Mouse (Mus musculus): ENCODE measurements around the gene Ric3. TPM values are rescaled to one million over a fixed set of nuclear protein-coding genes. Genes with fewer than 3 reads are reported as not detected.

Gene Ric3
- total and polyA plus RNA-seq, 3 experiments = 0.13 TPM; not detected in 2

GRCm38 (mm10) chr7:109114950-109115349 is 31.8 kb upstream of the Ric3 start:
- Histone ChIP-seq H3K27me3 (replicated peaks) (peaks cover 68% of the 10 kb centered on the region), H3K9ac (ENCODE audit: insufficient read depth, low read depth) (no peak overlapping the region), H3K4me1 (ENCODE audit: control insufficient read depth in 1 of 2, insufficient read depth in 2 of 2) (no peaks in the 10 kb centered on the region), H3K36me3 (replicated peaks in 1 of 2; ENCODE audit: control insufficient read depth in 1 of 2, insufficient read depth in 1 of 2, low read length in 1 of 2) (no peaks in the 10 kb centered on the region), H3K4me2 (ENCODE audit: insufficient read depth, low read depth, poor library complexity, severe bottlenecking) (no peak overlapping the region), H3K4me3 (replicated peaks in 1 of 3; ENCODE audit: low read depth in 2 of 3, low read length in 2 of 3, poor library complexity in 1 of 3) (no peak overlapping the region), H3K9me3 (replicated peaks; ENCODE audit: low read length) (no peaks in the 10 kb centered on the region), H3K79me2 (replicated peaks; ENCODE audit: control insufficient read depth, extremely low read depth, insufficient read depth, poor library complexity, severe bottlenecking) (no peaks in the 10 kb centered on the region), H3K27ac (ENCODE audit: insufficient read depth, low read depth) (no peak overlapping the region)
- DNase-seq (ENCODE audit: extremely low read depth) = no peak
- in situ Hi-C loops (cut with MboI; ENCODE audit: low pct_ligation_motif_present, low pct_unique_long_range_greater_than_20kb, low sequenced_read_pairs) (no loop called here), dilution Hi-C loops (cut with MboI; ENCODE audit: extremely low pct_ligation_motif_present, extremely low pct_unique_long_range_greater_than_20kb, low sequenced_read_pairs) (no loop called here)
- TF ChIP-seq CTCF (conservative IDR thresholded peaks at IDR 0.05 in 1 of 2, IDR thresholded peaks at IDR 0.05 in 1 of 2; ENCODE audit: low read depth in 2 of 2, low read length in 2 of 2) = no peak
- no peak for TF ChIP-seq JUND (conservative IDR thresholded peaks at IDR 0.05; ENCODE audit: low read depth, low read length)
- TF ChIP-seq PAX5 (IDR thresholded peaks at IDR 0.05; ENCODE audit: low read length) = no peak

GRCm38 (mm10) chr7:109111000-109111399 is 27.9 kb upstream of the Ric3 start:
- dilution Hi-C loops (cut with MboI; ENCODE audit: extremely low pct_ligation_motif_present, extremely low pct_unique_long_range_greater_than_20kb, low sequenced_read_pairs) = no loop called here
- DNase-seq (ENCODE audit: extremely low read depth) = no peak
- Histone ChIP-seq H3K27me3 (replicated peaks) (peaks cover 79% of the 10 kb centered on the region), H3K4me3 (replicated peaks in 1 of 3; ENCODE audit: low read depth in 2 of 3, low read length in 2 of 3, poor library complexity in 1 of 3) (no peak overlapping the region), H3K9ac (ENCODE audit: insufficient read depth, low read depth) (no peak overlapping the region), H3K4me2 (ENCODE audit: insufficient read depth, low read depth, poor library complexity, severe bottlenecking) (no peak overlapping the region), H3K4me1 (ENCODE audit: control insufficient read depth in 1 of 2, insufficient read depth in 2 of 2) (no peaks in the 10 kb centered on the region), H3K9me3 (replicated peaks; ENCODE audit: low read length) (no peaks in the 10 kb centered on the region), H3K27ac (ENCODE audit: insufficient read depth, low read depth) (no peak overlapping the region), H3K36me3 (replicated peaks in 1 of 2; ENCODE audit: control insufficient read depth in 1 of 2, insufficient read depth in 1 of 2, low read length in 1 of 2) (no peaks in the 10 kb centered on the region), H3K79me2 (replicated peaks; ENCODE audit: control insufficient read depth, extremely low read depth, insufficient read depth, poor library complexity, severe bottlenecking) (no peaks in the 10 kb centered on the region)
- in situ Hi-C loops (cut with MboI; ENCODE audit: low pct_ligation_motif_present, low pct_unique_long_range_greater_than_20kb, low sequenced_read_pairs) = no loop called here
- no peak for TF ChIP-seq CTCF (conservative IDR thresholded peaks at IDR 0.05 in 1 of 2, IDR thresholded peaks at IDR 0.05 in 1 of 2; ENCODE audit: low read depth in 2 of 2, low read length in 2 of 2)
- TF ChIP-seq POLR2AphosphoS2 (IDR thresholded peaks at IDR 0.05; ENCODE audit: low read depth, low read length) = no peak
- no peak for TF ChIP-seq ETS1 (conservative IDR thresholded peaks at IDR 0.05; ENCODE audit: low read depth, low read length)
- TF ChIP-seq NRF1 (IDR thresholded peaks at IDR 0.05; ENCODE audit: low read depth, low read length) = no peak
- no peak for TF ChIP-seq MAFK (IDR thresholded peaks at IDR 0.05; ENCODE audit: insufficient replicate concordance, low read length)
- no peak for TF ChIP-seq ZMIZ1 (IDR thresholded peaks at IDR 0.05; ENCODE audit: low read depth, low read length)
- no peak for TF ChIP-seq SMC3 (IDR thresholded peaks at IDR 0.05; ENCODE audit: low read depth, low read length)
- no peak for TF ChIP-seq MYC (IDR thresholded peaks at IDR 0.05; ENCODE audit: low read depth, low read length)
- TF ChIP-seq JUN (IDR thresholded peaks at IDR 0.05; ENCODE audit: insufficient read depth, low read depth, low read length) = no peak
- no peak for TF ChIP-seq GABPA (IDR thresholded peaks at IDR 0.05; ENCODE audit: insufficient replicate concordance, low read depth, low read length)
- no peak for TF ChIP-seq KAT2A (IDR thresholded peaks at IDR 0.05; ENCODE audit: insufficient replicate concordance, low read length)
- TF ChIP-seq TCF12 (IDR thresholded peaks at IDR 0.05; ENCODE audit: low read depth, low read length) = no peak
- no peak for TF ChIP-seq CHD2 (IDR thresholded peaks at IDR 0.05; ENCODE audit: low read length)
- no peak for TF ChIP-seq ZKSCAN1 (IDR thresholded peaks at IDR 0.05; ENCODE audit: borderline replicate concordance, low read depth, low read length)
- no peak for TF ChIP-seq ELF1 (IDR thresholded peaks at IDR 0.05; ENCODE audit: low read depth, low read length)
- no peak for TF ChIP-seq MEF2A (IDR thresholded peaks at IDR 0.05; ENCODE audit: borderline replicate concordance, low read depth, low read length)
- TF ChIP-seq E2F4 (IDR thresholded peaks at IDR 0.05; ENCODE audit: insufficient replicate concordance, low read depth, low read length) = no peak
- TF ChIP-seq RAD21 (IDR thresholded peaks at IDR 0.05; ENCODE audit: low read depth, low read length) = no peak
- no peak for TF ChIP-seq JUND (conservative IDR thresholded peaks at IDR 0.05; ENCODE audit: low read depth, low read length)
